Comparison of ENCODE assay signal across 9 mouse cellular contexts in the genomic region with DNA sequence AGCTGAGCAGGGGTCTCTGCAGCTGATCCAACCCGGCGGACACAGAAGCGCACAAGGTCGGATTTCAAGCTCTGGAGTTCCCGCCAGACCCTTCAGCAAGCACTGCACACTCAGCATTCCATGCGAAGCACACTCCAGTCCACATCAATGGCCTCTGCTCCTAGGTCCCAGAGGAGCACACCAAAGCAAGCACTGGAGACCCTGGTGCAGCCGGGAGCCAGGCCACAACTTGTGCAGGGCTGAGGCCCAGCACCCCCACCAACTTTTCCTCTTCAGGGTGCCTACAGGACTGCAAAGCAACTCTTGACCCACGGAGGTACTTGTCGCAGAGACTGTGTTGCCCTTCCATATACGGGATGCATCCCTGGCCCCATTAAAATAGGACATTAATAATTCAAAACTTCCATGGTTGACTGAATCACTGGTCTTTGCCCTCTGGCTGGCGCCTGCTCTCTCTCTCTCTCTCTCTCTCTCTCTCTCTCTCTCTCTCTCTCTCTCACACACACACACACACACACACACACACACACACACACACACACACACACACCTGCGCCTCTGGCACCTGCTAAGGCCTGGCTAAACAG.
DNase-seq lines count a peak whose midpoint lies in the region; ATAC-seq and TF ChIP-seq lines count a peak whose summit lies in the region.
"Had no signal": no experiment of that assay in that cellular context is flagged by ENCODE, and none has a peak within 500 bp of the region (broad histone marks: within the 10 kb centered on the region; RNA-seq: fewer than 3 reads in every experiment).

No protein-coding gene starts in this region.

- peaks cover 4% of the 10 kb centered on the region for H3K27me3 ChIP-seq in forebrain, embryonic 11.5 days (ENCODE audit: control insufficient read depth, insufficient read depth, low read length)
- no peaks in the 10 kb centered on the region for H3K27me3 ChIP-seq in intestine, embryonic 15.5 days (replicated peaks)
- no peaks in the 10 kb centered on the region for H3K27me3 ChIP-seq in myocyte (ENCODE audit: control insufficient read depth, insufficient read depth, insufficient read length)

- peak; percentile 31 to 62 for DNase-seq in kidney, postnatal 25 days
- no peak for DNase-seq in kidney, adult 8-10 months
- DNase-seq in forebrain, embryonic 11.5 days (ENCODE audit: low spot score) = no peak
- no peak for DNase-seq in right cerebral cortex, postnatal 14 days
- no peak for DNase-seq in layer of hippocampus, adult 11-12 months (ENCODE audit: low spot score)

- peak overlapping the region; percentile 52 for H3K4me3 ChIP-seq in forebrain, embryonic 11.5 days (ENCODE audit: low read depth, low read length)
- H3K4me3 ChIP-seq in intestine, embryonic 15.5 days (replicated peaks) = peak overlapping the region; percentile 59
- H3K4me3 ChIP-seq in myocyte = peak overlapping the region; percentile 53

- TF ChIP-seq POLR2A in myocyte (IDR thresholded peaks at IDR 0.05; ENCODE audit: insufficient read length, low read depth) = no peak

- no peaks in the 10 kb centered on the region; the same call in 1 of the 2 replicates for H3K9me3 ChIP-seq in forebrain, embryonic 11.5 days (ENCODE audit: control insufficient read depth, low read length)
- H3K9me3 ChIP-seq in intestine, embryonic 15.5 days = no peaks in the 10 kb centered on the region

- H3K79me2 ChIP-seq in myocyte (ENCODE audit: control insufficient read depth, insufficient read depth) = peaks cover 32% of the 10 kb centered on the region

- no peak overlapping the region for H3K27ac ChIP-seq in forebrain, embryonic 11.5 days (ENCODE audit: low read depth, low read length)
- H3K27ac ChIP-seq in intestine, embryonic 15.5 days = no peak overlapping the region

- WGBS in forebrain, embryonic 11.5 days = 19% methylated on average over 12 of the region's 12 CpGs
- 23% methylated on average over 12 of the region's 12 CpGs for WGBS in intestine, embryonic 15.5 days

- peaks cover 8% of the 10 kb centered on the region; the same call in 1 of the 2 replicates for H3K4me1 ChIP-seq in forebrain, embryonic 11.5 days (replicated peaks; ENCODE audit: control insufficient read depth, insufficient read depth, low read length)
- H3K4me1 ChIP-seq in intestine, embryonic 15.5 days (replicated peaks) = peaks cover 19% of the 10 kb centered on the region

- no peaks in the 10 kb centered on the region for H3K36me3 ChIP-seq in forebrain, embryonic 11.5 days (ENCODE audit: control insufficient read depth, insufficient read depth, low read length)
- H3K36me3 ChIP-seq in intestine, embryonic 15.5 days = no peaks in the 10 kb centered on the region
- H3K36me3 ChIP-seq in myocyte (ENCODE audit: control insufficient read depth, insufficient read depth) = no peaks in the 10 kb centered on the region

- H3ac ChIP-seq in myocyte (ENCODE audit: control insufficient read depth, insufficient read length) = no peak overlapping the region

- no peak overlapping the region for H3K9ac ChIP-seq in forebrain, embryonic 11.5 days (ENCODE audit: low read length)
- H3K9ac ChIP-seq in intestine, embryonic 15.5 days = no peak overlapping the region

- no peak for ATAC-seq in forebrain, embryonic 11.5 days (replicated peaks; ENCODE audit: low FRiP score)
- peak; percentile 56 for ATAC-seq in intestine, embryonic 15.5 days
- no peak for ATAC-seq in inflammation-experienced regulatory T-cells, adult 6 months
- ATAC-seq: Patski had no signal

- H3K4me2 ChIP-seq in forebrain, embryonic 11.5 days (ENCODE audit: low read depth, low read length, severe bottlenecking) = peak overlapping the region; percentile 93
- H3K4me2 ChIP-seq in intestine, embryonic 15.5 days (replicated peaks) = peak overlapping the region; percentile 96
- H3K4me2 ChIP-seq in myocyte (ENCODE audit: low read depth) = peak overlapping the region; percentile 88

TF ChIP-seq in myocyte, 11 proteins besides CTCF, POLR2A, EP300 and RAD21:
- no peak for TF ChIP-seq CEBPB (IDR thresholded peaks at IDR 0.05; ENCODE audit: insufficient read depth, poor library complexity, severe bottlenecking)
- no peak for TF ChIP-seq MAX (IDR thresholded peaks at IDR 0.05; ENCODE audit: low read depth)
- TF ChIP-seq SRF (IDR thresholded peaks at IDR 0.05; ENCODE audit: control insufficient read depth, insufficient read length, low read depth) = no peak
- TF ChIP-seq POLR2AphosphoS2 (IDR thresholded peaks at IDR 0.05; ENCODE audit: insufficient read length, low read depth) = no peak
- TF ChIP-seq E2F4 (IDR thresholded peaks at IDR 0.05; ENCODE audit: insufficient read depth) = no peak
- no peak for TF ChIP-seq TCF3 (IDR thresholded peaks at IDR 0.05; ENCODE audit: insufficient read length, low read depth)
- TF ChIP-seq USF1 (IDR thresholded peaks at IDR 0.05; ENCODE audit: low read depth) = no peak
- no peak for TF ChIP-seq REST (IDR thresholded peaks at IDR 0.05; ENCODE audit: insufficient read depth, insufficient read length)
- TF ChIP-seq MYOD1 (IDR thresholded peaks at IDR 0.05; ENCODE audit: control insufficient read depth in 1 of 3, insufficient read length in 2 of 3, low read depth in 2 of 3) = no peak
- TF ChIP-seq TCF12 (IDR thresholded peaks at IDR 0.05; ENCODE audit: insufficient read depth, poor library complexity, severe bottlenecking) = no peak
- TF ChIP-seq MYOG (IDR thresholded peaks at IDR 0.05; ENCODE audit: control insufficient read depth in 1 of 3, insufficient read depth in 1 of 3, insufficient read length in 2 of 3, low read depth in 2 of 3) = no peak
TF ChIP-seq in myocyte: peak in this region for 0.

Comparison
In these comparisons a context has a peak if more than half of its experiments do, and no peak if none do; other contexts are left out.
1. DNase-seq: peak in kidney, postnatal 25 days (2 of 2); none in kidney, adult 8-10 months (0 of 2), forebrain, embryonic 11.5 days (single experiment), right cerebral cortex, postnatal 14 days (single experiment) and layer of hippocampus, adult 11-12 months (single experiment).
2. Peak in every context shown above with its lines, with median percentiles within 50 percentile points of each other: H3K4me2 ChIP-seq and H3K4me3 ChIP-seq.